Mouse (Mus musculus) v-Abl transformed pro-B cells (cell line): Measurements from ENCODE around the gene Slc2a1.

Source experiments
- in situ Hi-C, 2 experiments: fragments of 400-800 bp; cut with MboI; formaldehyde crosslinking; loops; one replicate each; pipeline ENCODE4 v1.15.1; 2025; ENCODE audit not compliant: unreplicated experiment in 2 of 2

Gene Slc2a1

DNA sequence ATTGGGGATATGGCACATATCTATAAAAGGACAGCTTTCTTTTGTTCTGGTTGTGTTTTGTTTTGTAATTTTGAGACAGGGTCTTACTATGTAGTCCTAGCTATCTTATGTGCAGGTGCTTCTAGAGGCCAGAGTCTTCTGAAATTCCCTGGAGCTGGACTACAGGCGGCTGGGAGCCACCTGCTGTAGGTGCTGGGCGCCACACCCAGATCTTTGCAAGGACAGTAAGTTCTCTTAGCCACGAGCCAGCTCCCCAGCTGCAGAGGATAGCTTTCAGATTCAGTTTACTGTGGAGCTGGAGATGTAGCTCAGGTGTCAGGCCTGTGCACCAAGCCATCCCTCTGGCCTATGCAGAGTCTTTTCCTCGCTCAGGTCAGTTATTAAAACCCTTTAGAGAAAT lies 58.6 kb downstream of the Slc2a1 start:
- in situ Hi-C loops, result loop anchor here (5.0 to 10.0 kb wide), 4 partner anchors 160 to 525 kb away; no protein-coding TSS in a partner anchor

DNA sequence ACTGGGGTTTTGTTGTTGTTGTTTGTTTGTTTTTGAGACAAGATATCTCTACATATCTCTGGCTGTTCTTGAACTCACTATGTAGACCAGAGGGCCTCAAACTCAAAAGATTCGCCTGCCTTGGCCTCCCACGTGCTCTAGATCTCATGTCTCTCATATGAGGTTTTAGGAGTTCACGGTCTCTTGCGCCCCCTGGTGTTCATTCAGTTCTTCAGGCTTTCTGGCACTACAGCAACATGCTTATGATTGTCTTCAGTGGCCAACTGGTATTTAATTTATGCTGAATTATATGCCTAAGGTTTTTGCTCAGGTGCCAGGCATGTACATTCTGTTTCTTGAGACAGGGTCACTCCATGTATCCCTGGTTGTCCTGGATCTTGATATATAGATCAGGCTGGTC lies 59.2 kb downstream of the Slc2a1 start:
- in situ Hi-C loops, result loop anchor here (5.0 to 10.0 kb wide), 4 partner anchors 160 to 525 kb away; no protein-coding TSS in a partner anchor

DNA sequence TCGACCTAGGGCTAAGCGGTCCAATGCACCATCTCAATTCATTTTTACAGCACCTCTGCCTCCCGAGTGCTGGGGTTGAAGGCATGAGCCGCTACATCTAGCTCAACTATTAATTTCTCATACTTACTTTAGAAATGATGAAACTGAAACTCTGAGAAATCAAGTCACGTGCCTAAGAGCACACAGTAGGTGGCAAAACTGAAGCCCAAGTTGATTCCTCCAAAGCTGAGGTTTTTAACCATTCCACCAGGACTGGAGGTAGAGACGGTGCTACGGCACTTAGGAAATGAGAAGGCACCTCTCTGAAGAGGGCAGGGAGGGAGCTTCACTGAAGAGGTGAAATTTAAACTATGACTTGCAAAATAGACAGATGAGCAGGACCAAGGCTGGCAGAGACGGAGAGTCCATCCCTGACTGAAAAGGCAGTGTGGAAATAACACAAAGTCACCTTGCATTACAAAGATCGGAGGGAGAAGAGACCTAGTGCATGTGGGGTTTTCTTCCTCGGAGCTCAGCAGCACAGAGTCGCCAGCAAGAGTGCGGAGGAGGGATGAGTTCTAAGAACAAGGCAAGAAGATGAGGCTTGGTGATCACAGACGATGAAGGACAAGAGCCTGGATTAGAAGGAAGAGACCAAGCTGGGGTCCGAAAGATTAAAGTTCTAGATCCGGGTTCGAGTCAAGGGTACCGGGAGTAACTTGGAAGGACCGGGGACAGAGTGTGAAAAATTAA lies 64.6 kb downstream of the Slc2a1 start:
- in situ Hi-C loops, result no loop called here

DNA sequence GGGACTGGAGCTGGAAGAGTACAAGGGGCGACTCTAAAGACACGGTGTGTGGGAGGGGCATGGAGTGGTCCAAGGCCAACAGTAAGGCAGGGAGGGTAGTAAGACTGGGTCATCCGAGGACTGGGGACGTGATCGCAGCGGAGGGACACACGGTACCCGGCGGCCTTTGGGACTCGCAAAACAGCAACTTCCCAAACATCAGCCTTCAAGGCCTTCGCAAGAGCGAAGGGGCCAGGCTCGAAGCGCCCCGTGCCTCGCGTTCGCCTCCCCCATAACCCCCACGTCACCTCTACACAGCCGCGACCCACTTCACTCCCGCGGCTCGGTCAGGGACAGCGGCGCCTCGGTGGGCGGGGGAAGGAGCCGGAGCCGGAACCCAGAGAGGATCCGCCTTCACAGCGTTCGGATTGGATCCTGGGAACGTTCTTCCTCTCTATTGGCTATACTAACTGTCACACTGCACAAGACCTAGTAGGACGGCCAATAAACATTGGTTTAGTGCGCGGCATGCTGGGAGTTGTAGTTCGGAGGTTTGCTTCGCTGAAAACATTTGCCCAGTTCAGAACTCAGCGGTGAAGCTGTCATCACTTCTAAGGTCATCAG lies 65.4 kb downstream of the Slc2a1 start, which contains the start of gene Zfp691:
Gene Zfp691, minus strand, starts transcription at position 345 of the 603 bp plus-strand sequence.
- in situ Hi-C loops, result no loop called here

GRCm38 (mm10) chr4:119177702-119178101 lies 69.2 kb downstream of the Slc2a1 start:
- in situ Hi-C loops, result loop anchor here in 1 of 2 experiments (25.0 kb wide), 1 partner anchor 765 kb away; the partner anchor contains the start of genes Med8 and Szt2

GRCm38 (mm10) chr4:119178331-119178730 lies 69.8 kb downstream of the Slc2a1 start:
- in situ Hi-C loops, result loop anchor here in 1 of 2 experiments (25.0 kb wide), 1 partner anchor 766 kb away; the partner anchor contains the start of genes Med8 and Szt2

DNA sequence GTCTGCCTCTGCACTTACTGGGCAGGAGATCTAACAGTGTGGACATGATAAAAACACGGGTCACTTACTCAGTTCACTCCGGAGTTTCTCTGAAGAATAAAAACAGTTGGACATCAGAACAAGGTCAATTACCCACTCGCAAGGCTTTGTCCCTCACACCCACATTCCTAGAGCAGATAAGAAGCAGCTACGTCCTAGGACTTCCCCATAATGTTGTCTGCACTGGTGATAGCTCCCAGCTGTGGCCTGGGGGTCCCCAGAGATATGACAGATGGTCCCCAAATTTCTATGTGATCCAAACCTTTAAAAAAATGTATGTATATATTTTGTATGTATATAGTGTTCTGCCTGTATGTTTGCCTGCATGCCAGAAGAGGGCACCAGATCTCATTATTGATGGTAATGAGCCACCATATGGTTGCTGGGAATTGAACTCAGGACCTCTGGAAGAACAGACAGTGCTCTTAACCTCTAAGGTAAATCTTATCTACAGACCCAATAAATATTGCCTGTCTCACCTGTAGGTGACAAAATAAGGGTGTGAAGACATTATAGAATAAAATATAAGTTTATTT lies 71.7 kb downstream of the Slc2a1 start:
- in situ Hi-C loops, result loop anchor here in 1 of 2 experiments (25.0 kb wide), 1 partner anchor 768 kb away; the partner anchor contains the start of genes Med8 and Szt2

GRCm38 (mm10) chr4:119181456-119181855 lies 72.9 kb downstream of the Slc2a1 start:
- in situ Hi-C loops, result loop anchor here in 1 of 2 experiments (25.0 kb wide), 1 partner anchor 769 kb away; the partner anchor contains the start of genes Med8 and Szt2

DNA sequence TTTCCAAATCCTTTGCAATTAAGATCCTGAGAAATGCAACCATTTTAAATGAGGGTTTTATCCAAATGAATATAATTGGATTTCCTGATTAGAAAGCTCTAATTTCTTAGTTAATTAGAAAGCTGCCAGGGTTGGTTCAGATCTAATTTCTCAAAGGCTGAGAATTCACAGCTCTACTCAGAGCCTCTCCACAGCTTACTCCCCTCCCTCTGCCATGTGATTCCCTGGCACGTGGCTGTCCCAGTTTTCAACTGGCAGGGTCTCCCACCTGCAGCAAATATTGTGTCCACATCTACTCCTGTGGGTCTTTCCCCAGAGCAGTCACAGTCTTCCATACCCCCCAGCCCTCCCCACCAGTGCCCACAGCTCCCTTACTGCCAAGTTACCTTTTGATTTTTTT lies 75.0 kb downstream of the Slc2a1 start:
- in situ Hi-C loops, result loop anchor here in 1 of 2 experiments (25.0 kb wide), 1 partner anchor 771 kb away; the partner anchor contains the start of genes Med8 and Szt2

DNA sequence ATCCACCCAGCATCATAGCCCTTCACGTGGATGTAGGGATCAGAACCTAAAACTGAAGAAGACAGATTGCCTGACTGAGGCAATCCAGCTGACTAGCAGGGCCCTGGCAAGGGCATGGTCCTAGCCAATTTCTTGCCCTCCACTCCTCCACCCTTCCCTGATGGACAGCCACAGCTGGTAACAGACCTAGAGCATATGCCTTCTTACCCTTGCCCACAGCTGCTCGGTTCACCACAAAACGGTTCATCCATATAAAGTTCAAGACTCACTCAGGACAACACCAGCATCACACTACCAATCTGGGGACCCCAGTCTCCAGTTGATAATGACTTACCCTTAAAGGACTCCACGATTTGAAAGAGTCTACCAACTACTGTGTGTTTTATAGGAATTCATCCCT lies 77.3 kb downstream of the Slc2a1 start:
- in situ Hi-C loops, result loop anchor here in 1 of 2 experiments (25.0 kb wide), 1 partner anchor 773 kb away; the partner anchor contains the start of genes Med8 and Szt2
